Mouse (Mus musculus) retina, postnatal 7 days (tissue): ENCODE results near the gene Gcnt1.

Source experiments
- DNase-seq: peaks from one replicate; pipeline ENCODE4 v3.0.0-alpha.2; 2012; ENCODE audit warnings: low read depth, low spot score

Gcnt1 gene

DNA sequence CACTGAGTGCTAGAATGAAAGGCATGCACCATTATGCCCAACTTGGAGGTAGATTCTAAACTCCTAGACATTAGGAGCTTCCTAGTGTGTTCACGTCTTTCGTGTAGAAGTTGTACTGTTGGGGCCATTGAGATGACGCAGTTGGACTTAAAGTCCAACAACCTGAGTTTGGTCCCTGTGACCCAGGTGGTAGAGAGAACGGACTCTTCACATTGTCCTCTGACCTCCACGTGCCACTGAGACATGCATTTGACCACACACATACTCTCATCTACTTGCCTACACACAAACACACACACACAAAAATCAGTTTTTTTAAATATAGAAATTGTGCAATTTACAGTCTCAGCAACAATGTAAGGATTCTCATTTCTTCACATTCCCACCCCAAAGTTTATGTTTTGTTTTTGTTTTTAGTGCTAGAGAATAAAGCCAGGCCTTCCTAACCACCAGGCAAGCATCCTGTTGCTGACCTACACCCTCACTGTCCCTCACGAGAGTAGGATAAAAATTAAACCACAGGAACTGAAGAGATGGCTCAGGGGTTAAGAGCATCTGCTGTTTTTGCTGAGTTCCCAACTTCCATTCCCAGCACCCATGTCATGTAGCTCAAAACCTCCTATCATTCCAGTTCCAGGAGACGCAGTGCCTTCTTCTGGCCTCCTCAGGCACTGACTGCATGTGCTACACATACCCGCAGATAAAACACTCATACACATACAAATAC is 6.1 kb downstream of the Gcnt1 start:
- DNase-seq, result no peak

- DNase-seq, result no peak
Observed at GRCm38 (mm10) chr19:17364741-17365140, 7.9 kb downstream of the Gcnt1 start.

- no peak for DNase-seq
Observed at GRCm38 (mm10) chr19:17361181-17361580, 11.5 kb downstream of the Gcnt1 start.

- DNase-seq, result no peak
Observed at GRCm38 (mm10) chr19:17359315-17359890, 13.2 kb downstream of the Gcnt1 start.

DNA sequence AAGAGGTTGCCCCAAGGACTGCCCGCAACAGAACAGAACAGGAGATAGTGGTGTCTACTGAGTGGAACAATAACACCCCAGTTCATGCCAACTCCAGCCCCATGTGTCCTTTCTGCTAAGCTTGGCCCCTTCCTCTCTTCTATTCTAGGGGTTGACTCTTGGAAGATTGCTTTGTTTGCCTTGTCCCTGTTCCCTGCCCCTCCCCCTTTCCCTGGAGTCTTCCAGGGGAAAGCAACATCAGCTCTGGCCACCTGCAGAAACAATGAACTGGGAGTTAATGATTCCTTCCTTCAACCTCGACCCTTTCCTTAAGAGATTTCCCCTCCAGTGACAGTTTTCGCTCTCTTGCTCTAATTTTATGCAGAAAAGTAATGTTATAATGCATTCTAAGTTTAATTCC is 15.3 kb downstream of the Gcnt1 start:
- DNase-seq, result no peak

DNA sequence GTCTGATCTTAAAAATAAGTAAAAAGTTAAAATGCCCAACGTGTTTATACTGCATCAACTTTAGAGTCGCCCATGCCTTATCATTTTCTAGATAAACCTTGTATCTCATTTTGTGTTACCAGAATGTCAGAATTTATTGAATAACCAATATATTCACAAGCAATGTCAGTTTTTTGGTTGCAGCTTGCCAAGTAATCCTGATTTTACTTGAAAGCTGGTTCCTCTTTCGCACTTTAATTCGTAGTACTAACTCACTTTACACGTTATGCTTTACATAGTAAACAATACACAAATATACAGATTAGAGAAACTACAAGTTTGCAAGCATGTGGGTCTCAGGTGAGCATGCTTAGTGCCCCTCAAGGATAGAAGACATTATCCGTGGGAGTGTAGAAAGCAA is 15.7 kb downstream of the Gcnt1 start:
- no peak for DNase-seq

DNA sequence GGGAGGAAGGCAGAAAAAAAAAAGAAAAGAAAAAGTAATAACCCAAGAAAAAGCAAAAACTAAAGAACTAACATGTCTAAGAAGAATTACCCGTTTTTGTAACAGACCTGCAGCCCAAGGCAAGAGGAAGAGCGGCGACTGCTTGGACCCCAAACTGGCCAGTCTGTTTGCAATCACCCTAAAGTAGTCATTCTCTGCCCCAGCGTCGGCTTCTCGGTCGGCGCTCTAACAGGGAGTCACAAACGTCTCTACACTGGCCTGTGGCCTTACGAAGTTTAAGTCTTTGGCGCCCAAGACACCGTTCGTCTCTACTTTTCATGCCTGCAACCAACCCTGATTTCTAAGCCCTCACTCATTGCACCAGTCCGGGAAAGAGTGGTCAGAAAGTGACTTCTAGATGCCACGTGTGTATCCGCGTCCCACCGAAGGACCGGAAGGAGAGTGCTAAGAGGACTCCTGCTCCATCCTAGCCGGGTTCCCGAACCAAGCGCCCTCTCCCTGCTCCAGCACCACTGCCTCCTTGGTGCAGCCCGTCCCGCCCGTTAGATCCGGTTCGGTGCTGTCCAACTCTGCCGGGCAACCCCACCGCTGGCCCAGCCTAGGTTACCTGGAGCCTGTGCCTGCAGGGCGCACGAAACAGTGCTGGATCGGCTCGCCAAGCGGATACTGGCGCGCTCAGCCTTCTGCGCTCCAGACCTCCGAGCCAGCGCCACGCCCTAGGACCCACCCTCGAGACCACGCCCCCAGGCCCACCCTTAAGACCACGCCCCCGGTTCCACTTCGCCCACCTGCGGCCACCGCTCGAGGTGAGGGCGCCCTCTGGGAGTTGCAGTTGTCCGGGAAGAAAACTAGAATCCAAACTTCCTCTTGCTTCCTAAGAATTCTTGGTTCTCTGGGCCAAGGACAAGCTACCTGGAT is 16.4 kb downstream of the Gcnt1 start:
- DNase-seq, result no peak

- no peak for DNase-seq
Observed at GRCm38 (mm10) chr19:17355361-17355760, 17.3 kb downstream of the Gcnt1 start.

DNA sequence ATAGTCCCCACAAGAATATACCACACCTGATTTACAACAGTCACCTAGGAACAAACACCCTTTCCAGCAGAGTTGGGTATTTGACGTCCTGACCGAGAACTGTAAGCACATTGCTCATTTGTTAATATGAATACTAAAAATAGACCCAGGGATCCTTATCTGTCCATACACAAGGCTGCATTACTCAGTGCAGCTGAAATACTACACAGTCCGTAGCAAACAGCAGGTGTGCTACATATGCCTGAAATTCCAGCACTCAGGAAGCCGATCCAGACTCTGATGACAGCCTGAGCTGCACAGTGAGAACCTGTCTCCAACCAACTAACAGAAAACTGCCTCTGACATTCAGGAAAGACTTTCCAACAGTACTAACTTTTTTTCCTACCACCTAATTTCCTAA is 17.8 kb downstream of the Gcnt1 start:
- no peak for DNase-seq

GRCm38 (mm10) chr19:17354362-17354761 is 18.3 kb downstream of the Gcnt1 start:
- DNase-seq, result no peak

GRCm38 (mm10) chr19:17353727-17354126 is 18.9 kb downstream of the Gcnt1 start:
- no peak for DNase-seq

GRCm38 (mm10) chr19:17347852-17348251 is 24.8 kb downstream of the Gcnt1 start:
- DNase-seq, result no peak

DNA sequence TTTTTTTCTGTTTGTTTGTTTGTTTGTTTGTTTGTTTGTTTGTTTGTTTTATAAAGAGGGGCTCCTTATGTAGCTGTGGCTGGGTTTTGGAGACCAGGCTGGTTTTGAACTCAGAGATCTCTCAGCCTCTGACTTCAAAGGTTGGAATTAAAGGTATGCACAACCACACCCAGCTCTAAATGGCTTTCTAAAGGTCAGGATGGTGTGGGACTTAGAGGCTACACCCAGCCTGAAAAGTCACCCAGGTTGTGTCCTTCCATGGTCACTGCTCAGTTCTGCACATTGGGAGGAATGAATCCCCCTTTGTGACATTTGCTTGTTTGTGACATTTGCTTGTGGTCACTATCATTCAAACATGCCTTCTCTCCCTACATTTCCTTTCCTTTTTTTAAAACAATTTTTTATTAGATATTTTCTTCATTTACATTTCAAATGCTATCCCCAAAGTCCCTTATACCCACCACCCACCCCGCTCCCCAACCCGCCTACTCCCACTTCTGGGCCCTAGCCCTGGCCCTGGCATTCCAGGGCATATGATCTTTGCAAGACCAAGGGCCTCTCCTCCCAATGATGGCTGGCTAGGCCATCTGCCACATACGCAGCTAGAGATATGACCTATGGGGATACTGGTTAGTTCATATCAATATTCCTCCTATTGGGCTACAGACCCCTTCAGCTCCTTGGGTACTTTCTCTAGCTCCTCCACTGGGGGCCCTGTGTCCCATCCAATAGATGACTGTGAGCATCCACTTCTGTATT is 25.7 kb downstream of the Gcnt1 start:
- no peak for DNase-seq

DNA sequence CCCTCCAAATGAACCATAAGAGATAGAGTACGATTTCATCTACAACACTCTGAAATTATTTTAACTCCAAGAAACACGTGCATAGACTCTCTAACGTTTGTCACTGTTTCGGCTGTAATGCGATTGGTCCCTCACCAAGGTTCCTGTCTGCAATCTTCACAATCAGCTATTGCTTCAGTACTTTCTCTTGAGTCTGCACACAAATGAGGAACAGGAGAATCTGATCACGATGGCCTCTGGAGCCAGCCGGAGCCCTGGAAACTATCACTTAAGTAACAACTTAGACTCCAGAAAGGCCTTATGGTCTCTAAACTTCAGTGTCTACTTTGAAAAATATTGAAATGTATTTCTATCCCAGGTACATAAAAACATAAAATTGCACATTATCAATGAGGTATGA is 27.8 kb downstream of the Gcnt1 start:
- no peak for DNase-seq

GRCm38 (mm10) chr19:17339563-17339962 is 33.1 kb downstream of the Gcnt1 start:
- no peak for DNase-seq

- DNase-seq, result no peak
Observed at GRCm38 (mm10) chr19:17337057-17337679, 35.5 kb downstream of the Gcnt1 start.

DNA sequence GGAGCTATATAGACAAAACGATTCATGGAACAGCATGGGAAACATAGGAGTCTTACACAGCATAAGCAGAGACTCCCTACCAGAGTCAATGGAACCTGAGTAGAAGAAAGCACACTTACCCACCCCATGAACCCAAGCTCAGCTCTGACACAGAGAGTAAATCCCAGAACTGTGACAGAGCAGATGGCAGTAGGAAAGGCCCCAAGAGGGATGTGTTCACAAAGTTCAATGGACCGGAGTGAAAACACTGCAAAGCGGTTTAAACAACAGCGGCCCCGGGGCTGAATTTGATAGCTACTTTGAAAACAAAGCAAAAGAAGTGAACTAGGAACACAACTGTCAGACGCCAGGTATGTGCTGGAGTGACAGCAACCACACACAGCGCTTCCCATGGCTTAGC is 36.0 kb downstream of the Gcnt1 start:
- DNase-seq, result no peak

GRCm38 (mm10) chr19:17334644-17335333 is 37.9 kb downstream of the Gcnt1 start:
- no peak for DNase-seq

- no peak for DNase-seq
Observed at GRCm38 (mm10) chr19:17333043-17333442, 39.6 kb downstream of the Gcnt1 start.

DNA sequence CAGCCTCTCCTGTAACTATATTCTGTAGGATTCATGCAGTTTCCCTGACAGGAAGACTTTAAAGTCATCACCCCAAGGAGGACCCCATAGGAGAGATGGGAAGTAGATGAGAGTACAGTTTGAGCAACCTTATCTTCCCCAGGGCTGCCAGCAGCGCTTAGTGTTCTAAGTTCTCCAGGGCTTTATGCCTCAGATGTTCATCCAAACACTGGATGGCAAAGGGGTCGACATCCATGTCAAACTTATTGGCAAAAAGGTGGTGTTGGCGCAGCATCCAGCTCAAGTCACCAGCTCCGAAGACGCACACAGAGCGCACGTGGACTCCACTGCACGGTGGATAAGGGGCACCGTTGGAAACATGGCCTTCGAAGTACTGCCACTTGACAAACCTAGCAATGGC is 43.7 kb downstream of the Gcnt1 start:
- DNase-seq, result no peak
